Mouse (Mus musculus) liver, embryonic 16.5 days (tissue): ENCODE results near the gene Fev. TPM values are rescaled to one million over a fixed set of nuclear protein-coding genes. Genes with fewer than 3 reads are reported as not detected.
A peak's percentile ranks its signal among the peaks of the same experiment; 100 is the strongest.

Experiments used
- ATAC-seq: fragments of 200-750 bp; cut with Nextera tagmentation; 2 replicates; pipeline ENCODE4 v1.8.0; 2017; ENCODE audit warnings: low read depth, mild to moderate bottlenecking, moderate number of reproducible peaks, moderate library complexity
- H3K27ac ChIP-seq: fragments of 300-500 bp; sonication (generic); 2 replicates; pipeline ENCODE4 v1.5.1; 2014; ENCODE audit warnings: mild to moderate bottlenecking, low read length
- H3K27me3 ChIP-seq: fragments of 300-500 bp; sonication (generic); 2 replicates; pipeline ENCODE4 v1.6.1; 2014; ENCODE audit warnings: low read depth, low read length, mixed read lengths; ENCODE audit not compliant: control insufficient read depth, insufficient read depth
- H3K36me3 ChIP-seq: fragments of 300-500 bp; sonication (generic); 2 replicates; pipeline ENCODE4 v1.6.1; 2014; ENCODE audit warnings: mild to moderate bottlenecking; ENCODE audit not compliant: control insufficient read depth, insufficient read depth
- H3K4me1 ChIP-seq: fragments of 300-500 bp; sonication (generic); 2 replicates; pipeline ENCODE4 v1.6.1; 2014; ENCODE audit warnings: low read depth, low read length, mixed read lengths; ENCODE audit not compliant: control insufficient read depth
- H3K4me2 ChIP-seq: fragments of 300-500 bp; sonication (generic); 2 replicates; pipeline ENCODE4 v1.6.1; 2014; ENCODE audit warnings: low read depth, low read length, mixed read lengths
- H3K4me3 ChIP-seq: fragments of 300-500 bp; sonication (generic); 2 replicates; pipeline ENCODE4 v1.5.1; 2014; ENCODE audit warnings: low read depth, mild to moderate bottlenecking, low read length
- H3K9ac ChIP-seq: fragments of 300-500 bp; sonication (generic); 2 replicates; pipeline ENCODE4 v1.6.1; 2014; ENCODE audit warnings: low read depth, low read length
- H3K9me3 ChIP-seq: fragments of 300-500 bp; sonication (generic); replicated peaks from 2 replicates; pipeline ENCODE4 v1.6.1; 2016; ENCODE audit warnings: low read length; ENCODE audit not compliant: control insufficient read depth
- WGBS: fragments of 180-500 bp; shearing (Covaris S2); extraction: QIAGEN DNeasy Blood & Tissue Kit; methylation state at CpG from one replicate; pipeline ENCODE4 v1.1.7; 2014; ENCODE audit not compliant: insufficient replicate concordance; 5-methylcytosine and 5-hydroxymethylcytosine counted together
- polyA plus RNA-seq: library from polyadenylated mRNA; unstranded; fragments of >200 nt; fragmentation: Nextera tagmentation; extraction: Ambion mirVana; gene quantifications from 2 replicates; pipeline ENCODE4 v1.2.1, GENCODE M21; 2015

Gene Fev
- polyA plus RNA-seq, 1 experiment from 2014 or later: not detected

GRCm38 (mm10) chr1:74882828-74883227, 2.4 kb downstream of the Fev start:
- Histone ChIP-seq H3K27ac (no peak overlapping the region), H3K4me1 (no peaks in the 10 kb centered on the region), H3K4me2 (peak overlapping the region; percentile 37; the same call in 1 of the 2 replicates), H3K4me3 (peak overlapping the region; percentile 24), H3K27me3 (peaks cover 78% of the 10 kb centered on the region), H3K9ac (no peak overlapping the region), H3K36me3 (no peaks in the 10 kb centered on the region), H3K9me3 (no peaks in the 10 kb centered on the region)
- 5% methylated on average over 8 of the region's 8 CpGs for WGBS
- no peak for ATAC-seq

DNA sequence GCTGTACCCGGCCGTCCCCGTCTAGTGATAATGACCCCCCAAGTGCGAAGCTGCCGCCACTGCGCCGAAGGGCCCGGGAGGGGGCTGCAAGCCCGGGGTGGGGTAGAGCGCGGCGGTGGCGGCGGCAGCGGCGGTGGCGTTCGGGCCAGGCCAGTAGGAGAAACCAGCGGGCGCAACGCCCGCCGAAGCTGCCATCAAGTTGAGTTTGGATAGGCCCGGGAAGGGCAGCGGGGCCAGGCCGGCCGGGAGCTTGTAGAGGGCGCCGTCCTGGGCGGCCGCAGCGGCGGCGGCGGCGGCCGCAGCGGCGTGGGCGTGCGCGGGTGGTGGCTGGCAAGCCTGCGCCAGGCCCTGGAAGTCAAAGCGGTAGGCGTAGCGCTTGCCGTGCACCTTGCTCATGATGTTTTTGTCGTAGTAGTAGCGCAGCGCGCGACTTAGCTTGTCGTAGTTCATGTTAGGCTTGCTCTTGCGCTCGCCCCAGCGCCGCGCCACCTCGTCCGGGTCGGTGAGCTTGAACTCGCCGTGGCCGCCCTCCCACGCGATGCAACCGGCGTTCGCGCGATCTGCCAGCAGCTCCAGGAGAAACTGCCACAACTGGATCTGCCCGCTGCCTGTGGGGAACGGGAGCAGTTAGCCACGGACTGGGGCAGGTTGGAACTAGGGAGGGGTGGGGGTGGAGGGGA, 3.0 kb downstream of the Fev start:
- Histone ChIP-seq H3K36me3 (no peaks in the 10 kb centered on the region), H3K4me1 (no peaks in the 10 kb centered on the region), H3K27me3 (peaks cover 74% of the 10 kb centered on the region), H3K9me3 (no peaks in the 10 kb centered on the region), H3K9ac (no peak overlapping the region), H3K4me3 (peak overlapping the region; percentile 24), H3K27ac (no peak overlapping the region), H3K4me2 (peak overlapping the region; percentile 37)
- ATAC-seq: no peak
- 1% methylated on average over 73 of the region's 74 CpGs for WGBS

GRCm38 (mm10) chr1:74880785-74881360, 4.3 kb downstream of the Fev start:
- 5% methylated on average over 18 of the region's 18 CpGs for WGBS
- no peak overlapping the region for H3K4me3 ChIP-seq
- H3K9ac ChIP-seq: no peak overlapping the region
- H3K9me3 ChIP-seq: no peaks in the 10 kb centered on the region
- no peak overlapping the region for H3K4me2 ChIP-seq
- no peaks in the 10 kb centered on the region for H3K4me1 ChIP-seq
- H3K36me3 ChIP-seq: no peaks in the 10 kb centered on the region
- H3K27me3 ChIP-seq: peaks cover 61% of the 10 kb centered on the region
- H3K27ac ChIP-seq: no peak overlapping the region
- ATAC-seq: no peak

GRCm38 (mm10) chr1:74877199-74877598, 8.0 kb downstream of the Fev start:
- no peaks in the 10 kb centered on the region for H3K36me3 ChIP-seq
- no peaks in the 10 kb centered on the region for H3K4me1 ChIP-seq
- peaks cover 24% of the 10 kb centered on the region for H3K27me3 ChIP-seq
- no peak overlapping the region for H3K4me2 ChIP-seq
- H3K9ac ChIP-seq: no peak overlapping the region
- H3K9me3 ChIP-seq: no peaks in the 10 kb centered on the region
- H3K4me3 ChIP-seq: no peak overlapping the region
- no peak overlapping the region for H3K27ac ChIP-seq
- 30% methylated on average over 3 of the region's 3 CpGs for WGBS
- ATAC-seq: no peak

DNA sequence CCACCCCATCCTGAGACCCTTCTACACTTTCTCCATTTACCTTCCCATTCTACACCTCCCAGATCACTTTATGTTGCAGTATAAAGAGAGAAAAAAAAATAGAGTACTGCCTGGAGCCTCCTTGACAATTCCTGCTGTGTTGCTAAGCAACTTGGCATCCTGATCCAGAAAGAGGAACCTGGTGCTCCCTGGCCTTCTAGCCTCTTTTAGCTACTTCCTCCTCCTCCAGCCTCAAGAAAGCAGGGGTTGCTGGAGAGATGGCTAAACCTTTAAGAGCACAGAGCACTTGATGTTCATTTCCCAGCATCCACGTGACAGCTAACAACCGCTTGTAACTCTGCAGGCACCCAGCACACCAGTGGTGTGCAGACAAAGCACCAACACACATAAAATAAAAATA, 13.0 kb downstream of the Fev start:
- Histone ChIP-seq H3K4me2 (no peak overlapping the region), H3K27me3 (no peaks in the 10 kb centered on the region; the same call in none of the 2 replicates), H3K4me3 (no peak overlapping the region), H3K9ac (no peak overlapping the region), H3K27ac (no peak overlapping the region), H3K4me1 (no peaks in the 10 kb centered on the region), H3K36me3 (no peaks in the 10 kb centered on the region), H3K9me3 (no peaks in the 10 kb centered on the region)
- no peak for ATAC-seq
- 31% methylated on average over 2 of the region's 2 CpGs for WGBS

DNA sequence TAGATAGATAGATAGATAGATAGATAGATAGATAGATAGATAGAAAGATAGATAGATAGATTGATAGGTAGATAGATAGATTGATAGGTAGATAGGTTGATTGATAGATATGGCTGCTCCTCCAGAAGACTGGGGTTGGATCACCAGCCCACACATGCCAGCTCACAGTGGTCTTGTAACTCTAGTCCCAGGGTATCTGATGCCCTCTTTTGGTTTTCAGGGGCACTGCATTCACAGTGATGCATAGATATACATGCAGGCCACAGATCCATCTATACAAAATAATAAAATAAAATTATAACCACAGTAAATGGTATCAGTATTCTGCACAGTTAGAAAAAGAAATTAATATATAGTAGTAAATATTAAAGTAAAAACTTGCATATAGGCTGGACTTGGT, 23.4 kb downstream of the Fev start:
- Histone ChIP-seq H3K27me3 (peaks cover 31% of the 10 kb centered on the region), H3K27ac (no peak overlapping the region), H3K4me2 (no peak overlapping the region), H3K9ac (no peak overlapping the region), H3K36me3 (no peaks in the 10 kb centered on the region), H3K4me3 (no peak overlapping the region), H3K9me3 (no peaks in the 10 kb centered on the region), H3K4me1 (no peaks in the 10 kb centered on the region)
- no peak for ATAC-seq

- Histone ChIP-seq H3K4me2 (no peak overlapping the region), H3K27me3 (peaks cover 55% of the 10 kb centered on the region), H3K9me3 (no peaks in the 10 kb centered on the region), H3K9ac (no peak overlapping the region), H3K4me1 (no peaks in the 10 kb centered on the region; the same call in none of the 2 replicates), H3K27ac (no peak overlapping the region), H3K4me3 (no peak overlapping the region), H3K36me3 (no peaks in the 10 kb centered on the region)
- ATAC-seq: no peak
- 26% methylated on average over 6 of the region's 6 CpGs for WGBS
Measured at GRCm38 (mm10) chr1:74859223-74859984, 25.8 kb downstream of the Fev start.

DNA sequence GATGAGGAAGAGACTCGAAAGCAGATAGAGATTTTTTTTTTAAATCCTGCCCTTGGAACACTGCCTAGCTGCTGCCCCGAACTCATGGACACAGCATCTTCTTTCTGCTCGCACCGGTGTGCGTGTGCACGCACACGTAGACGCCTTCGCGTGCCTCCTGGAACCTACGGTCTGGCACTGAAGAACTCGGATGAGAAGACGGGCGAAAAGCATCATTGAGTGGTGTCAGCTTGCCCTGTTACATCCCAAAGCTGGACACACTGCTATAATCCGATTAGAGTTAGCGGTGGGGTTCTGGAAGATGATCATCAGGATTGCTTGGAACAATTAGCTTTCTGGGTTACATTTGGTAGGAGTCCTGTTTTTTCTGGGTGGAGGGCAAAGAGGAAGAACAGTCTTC, 26.4 kb downstream of the Fev start:
- Histone ChIP-seq H3K36me3 (no peaks in the 10 kb centered on the region), H3K4me2 (no peak overlapping the region), H3K27me3 (peaks cover 61% of the 10 kb centered on the region), H3K4me1 (no peaks in the 10 kb centered on the region; the same call in none of the 2 replicates), H3K9ac (no peak overlapping the region), H3K27ac (no peak overlapping the region), H3K9me3 (no peaks in the 10 kb centered on the region), H3K4me3 (no peak overlapping the region)
- 8% methylated on average over 16 of the region's 16 CpGs for WGBS
- no peak for ATAC-seq

GRCm38 (mm10) chr1:74858171-74858719, 27.0 kb downstream of the Fev start:
- Histone ChIP-seq H3K9ac (no peak overlapping the region), H3K36me3 (no peaks in the 10 kb centered on the region), H3K27me3 (peaks cover 66% of the 10 kb centered on the region), H3K9me3 (no peaks in the 10 kb centered on the region), H3K4me1 (no peaks in the 10 kb centered on the region; the same call in none of the 2 replicates), H3K27ac (no peak overlapping the region), H3K4me3 (no peak overlapping the region), H3K4me2 (no peak overlapping the region)
- no peak for ATAC-seq
- WGBS: 2% methylated on average over 29 of the region's 29 CpGs
